Mouse (Mus musculus) kidney, postnatal 0 days (tissue): Measurements from ENCODE around the gene Lrmda. TPM values are rescaled to one million over a fixed set of nuclear protein-coding genes. Genes with fewer than 3 reads are reported as not detected.
A peak's percentile ranks its signal among the peaks of the same experiment; 100 is the strongest.

ENCODE experiments used
- ATAC-seq: fragments of 200-750 bp; cut with Nextera tagmentation; replicated peaks from 2 replicates; pipeline ENCODE4 v1.8.0; 2017; ENCODE audit warnings: low read depth, moderate number of reproducible peaks, moderate TSS enrichment, moderate library complexity; ENCODE audit not compliant: low FRiP score
- DNase-seq: peaks from one replicate; pipeline ENCODE4 v3.0.0-alpha.2; 2016; ENCODE audit warnings: low spot score
- H3K27ac ChIP-seq: fragments of 300-500 bp; sonication (generic); 2 replicates; pipeline ENCODE4 v1.5.1; 2014; ENCODE audit warnings: mild to moderate bottlenecking
- H3K27me3 ChIP-seq: fragments of 300-500 bp; sonication (generic); 2 replicates; pipeline ENCODE4 v1.6.1; 2014; ENCODE audit warnings: low read length, mixed read lengths; ENCODE audit not compliant: insufficient read depth
- H3K36me3 ChIP-seq: fragments of 300-500 bp; sonication (generic); 2 replicates; pipeline ENCODE4 v1.6.1; 2014; ENCODE audit warnings: low read length, mixed read lengths; ENCODE audit not compliant: insufficient read depth
- H3K4me1 ChIP-seq: fragments of 300-500 bp; sonication (generic); replicated peaks from 2 replicates; pipeline ENCODE4 v1.6.1; 2014; ENCODE audit warnings: antibody characterized with exemption, low read length, mixed read lengths; ENCODE audit not compliant: insufficient read depth
- H3K4me2 ChIP-seq: fragments of 300-500 bp; sonication (generic); 2 replicates; pipeline ENCODE4 v1.6.1; 2014; ENCODE audit warnings: mild to moderate bottlenecking, low read length, moderate library complexity, mixed read lengths
- H3K4me3 ChIP-seq: fragments of 300-500 bp; sonication (generic); replicated peaks from 2 replicates; pipeline ENCODE4 v1.5.1; 2014; ENCODE audit warnings: low read depth, low read length
- H3K9ac ChIP-seq: fragments of 300-500 bp; sonication (generic); 2 replicates; pipeline ENCODE4 v1.6.1; 2014; ENCODE audit warnings: low read depth, low read length
- H3K9me3 ChIP-seq: fragments of 300-500 bp; sonication (generic); replicated peaks from 2 replicates; pipeline ENCODE4 v1.6.1; 2016; ENCODE audit warnings: low read length, inconsistent platforms, mixed read lengths
- CTCF ChIP-seq: IDR thresholded peaks from 2 replicates; pipeline ENCODE4 v1.5.1; 2016; ENCODE audit warnings: antibody characterized with exemption, low read depth, mild to moderate bottlenecking, moderate library complexity
- WGBS: fragments of 180-500 bp; shearing (Covaris S2); extraction: QIAGEN DNeasy Blood & Tissue Kit; methylation state at CpG from one replicate; pipeline ENCODE4 v1.1.7; 2014; 5-methylcytosine and 5-hydroxymethylcytosine counted together
- polyA plus RNA-seq: library from polyadenylated mRNA; unstranded; fragments of >200 nt; fragmentation: Nextera tagmentation; extraction: Ambion mirVana; gene quantifications from 2 replicates; pipeline ENCODE4 v1.2.1, GENCODE M21; 2015

Gene Lrmda
- polyA plus RNA-seq, 1 experiment from 2014 or later = 0.83 TPM

DNA sequence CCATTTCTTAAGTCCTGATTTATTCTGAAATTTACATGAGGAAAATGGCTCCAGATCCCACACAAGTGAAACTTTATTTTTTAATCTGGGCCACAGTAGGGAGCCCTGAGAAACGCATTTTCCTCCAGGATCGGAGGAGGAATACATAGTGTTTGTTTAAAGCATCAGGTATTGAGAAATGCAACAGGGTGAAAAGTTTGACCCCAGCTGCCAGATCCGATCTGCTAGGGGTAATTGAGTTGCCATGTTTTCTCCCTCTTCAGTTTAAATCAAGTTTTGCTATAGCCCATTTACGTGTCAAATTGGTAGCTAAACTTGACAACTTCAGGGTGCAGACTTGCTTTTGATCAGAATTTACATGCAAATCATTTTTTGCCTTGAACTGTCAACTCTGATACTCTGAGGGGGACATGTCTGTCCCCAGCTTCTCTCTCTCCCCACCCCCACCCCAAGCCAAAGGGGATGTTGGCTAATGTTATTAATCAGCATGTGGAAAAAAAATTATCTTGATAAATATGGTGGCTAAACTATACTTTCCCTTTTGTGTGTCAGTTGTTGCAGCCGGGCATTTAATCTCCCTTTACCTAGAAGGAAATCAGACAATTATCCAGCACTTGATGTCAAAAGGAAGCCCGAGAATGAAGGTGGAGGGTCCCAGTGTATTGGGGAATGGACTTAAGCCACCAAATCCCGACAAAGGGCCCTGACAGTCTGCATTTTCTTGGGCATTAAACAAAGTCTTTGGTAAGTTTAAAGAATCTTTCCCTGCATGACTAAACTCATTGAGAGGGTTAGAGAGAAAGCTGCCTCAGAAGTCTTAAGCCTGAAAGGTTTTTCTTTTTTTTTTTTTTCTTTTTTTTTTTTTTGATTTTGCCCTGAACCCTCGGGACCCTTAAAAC lies 94.2 kb downstream of the Lrmda start:
- TF ChIP-seq CTCF = no peak
- no peaks in the 10 kb centered on the region for H3K36me3 ChIP-seq
- H3K9ac ChIP-seq = no peak overlapping the region
- H3K4me1 ChIP-seq = 0 out of 2 replicates have a peak, but pooled peaks cover 7% of the 10 kb centered on the region
- whole genome bisulfite sequencing = 63% methylated on average over 8 of the region's 8 CpGs
- H3K4me3 ChIP-seq = no peak overlapping the region
- no peak for ATAC-seq
- no peaks in the 10 kb centered on the region for H3K27me3 ChIP-seq
- H3K4me2 ChIP-seq = no peak overlapping the region
- no peak overlapping the region for H3K27ac ChIP-seq
- no peak for DNase-seq
- no peaks in the 10 kb centered on the region for H3K9me3 ChIP-seq

DNA sequence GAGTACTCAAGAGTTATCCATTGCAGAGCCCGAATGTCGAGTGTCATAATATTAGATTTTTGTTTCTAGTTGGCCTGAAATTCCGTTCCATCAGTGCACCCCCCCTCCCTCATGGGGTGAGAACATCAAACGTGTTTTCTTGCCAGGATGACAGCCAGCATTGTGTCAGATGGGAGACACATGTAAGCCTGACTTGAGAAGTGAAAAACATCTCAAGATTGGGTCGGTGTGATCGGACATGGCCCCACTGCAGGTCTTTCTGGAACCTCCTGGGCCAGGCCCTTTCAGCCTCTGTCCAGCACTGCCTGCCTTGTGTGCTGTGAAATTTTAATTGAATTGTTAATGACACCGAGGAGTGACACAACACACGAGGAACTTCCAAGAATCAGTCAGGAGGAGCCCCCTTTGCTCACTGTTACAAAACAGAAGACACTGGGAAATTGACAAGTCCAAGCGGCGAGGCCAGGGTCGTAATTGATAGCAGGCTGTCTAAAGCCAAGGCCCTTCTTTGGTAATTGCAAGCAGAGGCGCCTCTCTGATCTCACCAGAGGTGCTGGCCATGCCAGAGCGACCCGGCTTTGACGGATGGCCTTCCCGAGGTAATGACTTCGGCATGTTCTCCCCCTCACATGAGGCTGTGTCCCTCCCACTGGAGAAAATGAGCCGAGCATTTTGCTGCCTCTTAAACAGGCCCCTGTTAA lies 95.3 kb downstream of the Lrmda start:
- no peak for ATAC-seq
- H3K27me3 ChIP-seq = no peaks in the 10 kb centered on the region
- no peak for TF ChIP-seq CTCF

DNA sequence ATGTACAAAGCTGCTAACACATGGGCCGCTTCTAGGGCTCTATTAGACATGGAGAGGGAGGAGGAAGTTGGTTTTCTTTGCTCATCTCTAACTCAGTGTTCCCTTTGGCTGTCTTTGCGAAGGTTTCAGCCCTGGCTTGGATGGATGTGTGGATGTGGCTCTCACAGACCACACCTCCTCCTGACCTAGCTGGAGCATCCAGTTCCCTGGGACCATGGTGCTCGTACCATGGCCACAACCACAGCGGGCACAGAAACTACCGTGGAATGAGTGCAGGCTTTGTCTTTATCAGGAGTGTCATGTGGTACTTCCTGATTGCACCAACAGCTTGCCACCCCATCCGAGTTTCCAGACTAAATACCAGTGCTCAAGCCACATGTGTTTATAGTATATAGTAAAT lies 98.6 kb downstream of the Lrmda start:
- 78% methylated on average over 6 of the region's 6 CpGs for WGBS
- Histone ChIP-seq H3K4me1 (0 out of 2 replicates have a peak, but pooled peaks cover 7% of the 10 kb centered on the region), H3K9me3 (no peaks in the 10 kb centered on the region), H3K4me2 (no peak overlapping the region), H3K36me3 (no peaks in the 10 kb centered on the region), H3K27ac (no peak overlapping the region), H3K4me3 (no peak overlapping the region), H3K27me3 (no peaks in the 10 kb centered on the region), H3K9ac (no peak overlapping the region)
- no peak for ATAC-seq
- TF ChIP-seq CTCF = no peak
- DNase-seq = no peak

More for the DNA sequence above, 95.3 kb downstream of the Lrmda start:
- Histone ChIP-seq H3K9me3 (no peaks in the 10 kb centered on the region), H3K9ac (no peak overlapping the region), H3K36me3 (no peaks in the 10 kb centered on the region), H3K4me2 (no peak overlapping the region), H3K4me1 (0 out of 2 replicates have a peak, but pooled peaks cover 7% of the 10 kb centered on the region), H3K4me3 (no peak overlapping the region), H3K27ac (no peak overlapping the region)
- peak; percentile 65 for DNase-seq
- WGBS = 31% methylated on average over 18 of the region's 18 CpGs

DNA sequence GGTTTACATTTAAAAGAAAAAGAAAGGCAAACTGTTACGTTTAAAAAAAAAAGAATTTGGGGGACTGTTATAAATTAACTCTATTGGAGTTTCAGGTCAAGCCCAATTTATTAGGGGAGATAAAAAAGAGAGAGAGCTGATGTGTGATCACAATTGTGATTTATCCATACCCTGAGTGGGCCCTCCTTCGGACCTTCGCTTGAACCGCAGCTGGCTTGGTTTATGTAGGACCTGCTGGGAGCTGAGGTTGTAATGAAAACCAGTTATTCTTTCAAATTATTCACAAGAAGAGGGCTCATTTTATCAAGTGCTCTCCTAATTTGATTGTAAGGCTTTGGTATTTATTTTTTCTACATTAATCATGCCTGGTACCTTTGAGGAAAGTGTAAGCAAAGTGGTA lies 99.0 kb downstream of the Lrmda start:
- ATAC-seq (no peak), DNase-seq (no peak)
- H3K9me3 ChIP-seq = no peaks in the 10 kb centered on the region

DNA sequence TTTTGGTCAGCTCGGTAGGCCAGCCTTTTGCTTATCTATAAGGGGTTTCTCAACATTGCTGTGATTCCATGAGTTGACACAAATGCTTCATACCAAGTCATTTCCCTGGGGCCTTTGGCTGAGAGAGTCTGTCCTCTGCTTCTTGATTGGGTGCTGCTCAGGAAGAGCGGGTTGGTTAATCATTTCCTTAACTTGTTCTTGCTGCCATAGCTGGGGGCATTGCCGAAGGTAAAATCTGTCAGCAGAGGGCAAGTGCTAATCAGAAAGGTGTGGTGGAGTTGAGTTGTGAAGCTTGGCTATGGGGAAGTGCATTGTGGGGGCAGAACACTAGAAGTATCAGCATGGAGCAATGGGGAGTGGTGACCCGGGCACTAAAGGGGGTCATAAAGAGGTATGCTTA lies 106.8 kb downstream of the Lrmda start:
- H3K4me3 ChIP-seq = no peak overlapping the region
- no peak; the same call in 1 of the 2 replicates for TF ChIP-seq CTCF
- no peak overlapping the region for H3K4me2 ChIP-seq
- DNase-seq (no peak), ATAC-seq (no peak)
- no peaks in the 10 kb centered on the region for H3K36me3 ChIP-seq
- WGBS = 53% methylated on average over 4 of the region's 4 CpGs
- no peaks in the 10 kb centered on the region for H3K9me3 ChIP-seq
- no peaks in the 10 kb centered on the region for H3K4me1 ChIP-seq
- no peak overlapping the region for H3K9ac ChIP-seq
- no peak overlapping the region for H3K27ac ChIP-seq
- no peaks in the 10 kb centered on the region for H3K27me3 ChIP-seq

More for the DNA sequence above, 99.0 kb downstream of the Lrmda start:
- Histone ChIP-seq H3K27ac (no peak overlapping the region), H3K27me3 (no peaks in the 10 kb centered on the region), H3K4me3 (no peak overlapping the region), H3K36me3 (no peaks in the 10 kb centered on the region), H3K4me1 (0 out of 2 replicates have a peak, but pooled peaks cover 7% of the 10 kb centered on the region), H3K4me2 (no peak overlapping the region), H3K9ac (no peak overlapping the region)
- TF ChIP-seq CTCF = no peak
- WGBS = 59% methylated on average over 4 of the region's 4 CpGs

DNA sequence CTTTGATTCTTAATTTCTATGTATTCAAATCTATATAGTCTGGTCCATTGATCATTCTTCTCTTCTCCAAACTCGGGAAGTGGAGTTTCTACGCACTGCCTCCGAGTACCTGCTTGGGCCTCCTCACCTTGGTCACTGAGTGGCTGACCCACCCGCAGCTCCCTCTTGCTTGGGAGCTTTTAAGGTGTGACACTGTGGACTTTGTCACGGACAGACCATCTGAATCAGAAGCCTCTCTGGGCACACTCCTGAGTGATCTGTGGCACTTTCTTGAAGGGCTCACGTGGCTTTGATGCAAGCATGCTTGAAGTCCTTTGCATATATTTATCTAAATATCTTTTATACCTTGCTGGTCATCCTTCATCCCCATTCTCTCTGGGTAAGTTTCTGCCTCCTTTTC lies 107.3 kb downstream of the Lrmda start:
- Histone ChIP-seq H3K27me3 (no peaks in the 10 kb centered on the region), H3K9me3 (no peaks in the 10 kb centered on the region), H3K4me1 (no peaks in the 10 kb centered on the region), H3K4me2 (no peak overlapping the region), H3K4me3 (no peak overlapping the region), H3K27ac (no peak overlapping the region), H3K9ac (no peak overlapping the region), H3K36me3 (no peaks in the 10 kb centered on the region)
- ATAC-seq (no peak), DNase-seq (no peak)
- 85% methylated on average over 6 of the region's 6 CpGs for WGBS
- TF ChIP-seq CTCF = no peak
